In genomic region chr12:101974571-101974970, GRCm38 (mm10) we compare ENCODE assay signal across 7 mouse cellular contexts. TPM values are rescaled to one million over a fixed set of nuclear protein-coding genes. Genes with fewer than 3 reads are reported as not detected.
DNase-seq lines count a peak whose midpoint lies in the region; ATAC-seq and TF ChIP-seq lines count a peak whose summit lies in the region.

No protein-coding gene starts in this region.

- H3K27me3 ChIP-seq in megakaryocyte, embryonic 14.5 days (replicated peaks) = no peaks in the 10 kb centered on the region
- no peaks in the 10 kb centered on the region for H3K27me3 ChIP-seq in forebrain, embryonic 10.5 days (ENCODE audit: poor library complexity, severe bottlenecking)
- H3K27me3 ChIP-seq in limb, embryonic 14.5 days (ENCODE audit: control insufficient read depth, insufficient read depth, low read length) = no peaks in the 10 kb centered on the region
- H3K27me3 ChIP-seq in stomach, embryonic 16.5 days (ENCODE audit: control insufficient read depth, insufficient read depth, low read length) = no peaks in the 10 kb centered on the region

- 14% methylated on average over 1 of the region's 1 CpGs for WGBS in forebrain, embryonic 10.5 days
- 13% methylated on average over 1 of the region's 1 CpGs for WGBS in limb, embryonic 14.5 days
- WGBS in stomach, embryonic 16.5 days = 14% methylated on average over 1 of the region's 1 CpGs

- peak overlapping the region; percentile 100 for H3K4me3 ChIP-seq in megakaryocyte, embryonic 14.5 days (replicated peaks)
- H3K4me3 ChIP-seq in forebrain, embryonic 10.5 days = peak overlapping the region; percentile 96
- H3K4me3 ChIP-seq in limb, embryonic 14.5 days (replicated peaks; ENCODE audit: low read length) = peak overlapping the region; percentile 96
- peak overlapping the region; percentile 85 for H3K4me3 ChIP-seq in stomach, embryonic 16.5 days (replicated peaks; ENCODE audit: low read length)

- no peak for TF ChIP-seq POLR2A in limb, embryonic 14.5 days (IDR thresholded peaks at IDR 0.05; ENCODE audit: borderline replicate concordance, extremely low read depth, insufficient read depth, insufficient read length)

- peak overlapping the region; percentile 99 for H3K27ac ChIP-seq in forebrain, embryonic 10.5 days
- no peak overlapping the region for H3K27ac ChIP-seq in limb, embryonic 14.5 days (replicated peaks; ENCODE audit: low read depth, low read length)
- no peak overlapping the region for H3K27ac ChIP-seq in stomach, embryonic 16.5 days (ENCODE audit: low read length)

- H3K36me3 ChIP-seq in megakaryocyte, embryonic 14.5 days (replicated peaks; ENCODE audit: low read length) = peaks cover 41% of the 10 kb centered on the region
- peaks cover 27% of the 10 kb centered on the region for H3K36me3 ChIP-seq in forebrain, embryonic 10.5 days (replicated peaks)
- H3K36me3 ChIP-seq in limb, embryonic 14.5 days (ENCODE audit: control insufficient read depth, insufficient read depth, low read length) = peaks cover 9% of the 10 kb centered on the region
- H3K36me3 ChIP-seq in stomach, embryonic 16.5 days (ENCODE audit: control insufficient read depth, insufficient read depth, low read length) = no peaks in the 10 kb centered on the region

- H3K9me3 ChIP-seq in megakaryocyte, embryonic 14.5 days = no peaks in the 10 kb centered on the region
- H3K9me3 ChIP-seq in forebrain, embryonic 10.5 days = no peaks in the 10 kb centered on the region
- no peaks in the 10 kb centered on the region for H3K9me3 ChIP-seq in limb, embryonic 14.5 days (ENCODE audit: control insufficient read depth, low read length)
- no peaks in the 10 kb centered on the region for H3K9me3 ChIP-seq in stomach, embryonic 16.5 days (replicated peaks; ENCODE audit: control insufficient read depth, low read length)

- H3K4me2 ChIP-seq in limb, embryonic 14.5 days (replicated peaks; ENCODE audit: low read depth, low read length, severe bottlenecking) = peak overlapping the region; percentile 64
- peak overlapping the region; percentile 72 for H3K4me2 ChIP-seq in stomach, embryonic 16.5 days (ENCODE audit: low read depth, low read length)

- ATAC-seq in megakaryocyte, adult 5-6 weeks (ENCODE audit: poor library complexity, severe bottlenecking) = no peak
- ATAC-seq in limb, embryonic 14.5 days (ENCODE audit: low FRiP score, low read depth) = no peak
- no peak for ATAC-seq in stomach, embryonic 16.5 days (ENCODE audit: insufficient read depth, low FRiP score)

- no peak for DNase-seq in forebrain, embryonic 10.5 days (ENCODE audit: extremely low spot score, low spot score)
- no peak for DNase-seq in limb, embryonic 14.5 days (ENCODE audit: low spot score)
- DNase-seq in frontal cortex, postnatal 25 days (ENCODE audit: low spot score in 2 of 2) = no peak
- no peak for DNase-seq in B cell, adult 2 months

- H3K4me1 ChIP-seq in megakaryocyte, embryonic 14.5 days = peaks cover 66% of the 10 kb centered on the region
- H3K4me1 ChIP-seq in forebrain, embryonic 10.5 days = peaks cover 21% of the 10 kb centered on the region
- H3K4me1 ChIP-seq in limb, embryonic 14.5 days (ENCODE audit: control insufficient read depth, insufficient read depth, low read length) = peaks cover 17% of the 10 kb centered on the region
- peaks cover 10% of the 10 kb centered on the region; the same call in 1 of the 2 replicates for H3K4me1 ChIP-seq in stomach, embryonic 16.5 days (ENCODE audit: control insufficient read depth, insufficient read depth, low read length)

- peak overlapping the region; percentile 92 for H3K9ac ChIP-seq in limb, embryonic 14.5 days (ENCODE audit: low read depth, low read length, severe bottlenecking)
- H3K9ac ChIP-seq in stomach, embryonic 16.5 days (ENCODE audit: low read length) = peak overlapping the region; percentile 92

RNA-seq across cellular contexts. Expression of gene Cpsf2, which starts 1.2 kb away (rescaled TPM):
- polyA plus RNA-seq in megakaryocyte, embryonic 14.5 days (2012; ENCODE audit: insufficient read depth, low replicate concordance) = 2.3 and 4.4 TPM in 2 replicates
- total RNA-seq in megakaryocyte, adult 5-6 weeks (2015) = 28.0 and 29.3 TPM in 2 replicates
- 43.3 and 45.3 TPM in 2 replicates for total RNA-seq in megakaryocyte, adult 5-6 weeks (2017)
- polyA plus RNA-seq in forebrain, embryonic 10.5 days (2016; fragmentation: Nextera tagmentation; extraction: Ambion mirVana) = 43.6 and 44.8 TPM in 2 replicates
- polyA plus RNA-seq in limb, embryonic 14.5 days (2012; rRNA removed) = 12.3 and 14.3 TPM in 2 replicates
- 26.7 and 29.5 TPM in 2 replicates for polyA plus RNA-seq in limb, embryonic 14.5 days (2014; fragmentation: Nextera tagmentation; extraction: Ambion mirVana)
- polyA plus RNA-seq in stomach, embryonic 16.5 days (2015; fragmentation: Nextera tagmentation; extraction: Ambion mirVana) = 23.7 and 23.9 TPM in 2 replicates

RNA-seq across cellular contexts. Expression of gene Atxn3, which starts 16.5 kb away (rescaled TPM):
- polyA plus RNA-seq in megakaryocyte, embryonic 14.5 days (2012; ENCODE audit: insufficient read depth, low replicate concordance) = 0.38 TPM in 1 of 2 replicates, not detected in the other
- total RNA-seq in megakaryocyte, adult 5-6 weeks (2015) = 24.4 and 26.8 TPM in 2 replicates
- 51.3 and 53.4 TPM in 2 replicates for total RNA-seq in megakaryocyte, adult 5-6 weeks (2017)
- 11.0 and 14.0 TPM in 2 replicates for polyA plus RNA-seq in forebrain, embryonic 10.5 days (2016; fragmentation: Nextera tagmentation; extraction: Ambion mirVana)
- polyA plus RNA-seq in limb, embryonic 14.5 days (2012; rRNA removed) = 10.2 and 11.1 TPM in 2 replicates
- polyA plus RNA-seq in limb, embryonic 14.5 days (2014; fragmentation: Nextera tagmentation; extraction: Ambion mirVana) = 9.6 and 10.9 TPM in 2 replicates
- polyA plus RNA-seq in stomach, embryonic 16.5 days (2015; fragmentation: Nextera tagmentation; extraction: Ambion mirVana) = 14.9 and 15.4 TPM in 2 replicates
